Mouse (Mus musculus): ENCODE data around the gene Sgpp2.

GRCm38 (mm10) chr1:78311482-78311881, 1.3 kb downstream of the Sgpp2 start:
- TF ChIP-seq POLR2A (IDR thresholded peaks at IDR 0.05; ENCODE audit: insufficient read depth, low read depth, low read length) (no peak), CTCF (IDR thresholded peaks at IDR 0.05; ENCODE audit: insufficient read depth, low read depth, low read length) (no peak)

Data from olfactory bulb, adult 2 months (tissue).